Mouse (Mus musculus) midbrain, postnatal 0 days (tissue): ENCODE results near the gene Gmds. TPM values are rescaled to one million over a fixed set of nuclear protein-coding genes. Genes with fewer than 3 reads are reported as not detected.

ENCODE experiments used
- ATAC-seq: fragments of 200-750 bp; cut with Nextera tagmentation; 2 replicates; pipeline ENCODE4 v1.8.0; 2017; ENCODE audit warnings: moderate number of reproducible peaks, mild to moderate bottlenecking, moderate TSS enrichment, moderate library complexity; ENCODE audit not compliant: low FRiP score
- DNase-seq: peaks from one replicate; pipeline ENCODE4 v3.0.0-alpha.2; 2015; ENCODE audit warnings: low spot score
- H3K27ac ChIP-seq: fragments of 300-500 bp; sonication (generic); 2 replicates; pipeline ENCODE4 v1.5.1; 2014; ENCODE audit warnings: low read depth, mild to moderate bottlenecking, low read length, mixed read lengths
- H3K27me3 ChIP-seq: fragments of 300-500 bp; sonication (generic); 2 replicates; pipeline ENCODE4 v1.6.1; 2014; ENCODE audit warnings: low read length, control low read depth, mixed read lengths; ENCODE audit not compliant: insufficient read depth
- H3K36me3 ChIP-seq: fragments of 300-500 bp; sonication (generic); 2 replicates; pipeline ENCODE4 v1.6.1; 2014; ENCODE audit warnings: low read length, control low read depth, mixed read lengths; ENCODE audit not compliant: insufficient read depth
- H3K4me1 ChIP-seq: fragments of 300-500 bp; sonication (generic); 2 replicates; pipeline ENCODE4 v1.6.1; 2014; ENCODE audit warnings: mild to moderate bottlenecking, control low read depth, antibody characterized with exemption, low read length, mixed read lengths; ENCODE audit not compliant: insufficient read depth
- H3K4me2 ChIP-seq: fragments of 300-500 bp; sonication (generic); 2 replicates; pipeline ENCODE4 v1.6.1; 2014; ENCODE audit warnings: low read depth, mild to moderate bottlenecking, low read length, mixed read lengths; ENCODE audit not compliant: poor library complexity, severe bottlenecking
- H3K4me3 ChIP-seq: fragments of 300-500 bp; sonication (generic); 2 replicates; pipeline ENCODE4 v1.5.1; 2014; ENCODE audit warnings: low read depth, mild to moderate bottlenecking, low read length, moderate library complexity
- H3K9ac ChIP-seq: fragments of 300-500 bp; sonication (generic); replicated peaks from 2 replicates; pipeline ENCODE4 v1.6.1; 2014; ENCODE audit warnings: mild to moderate bottlenecking, low read length, moderate library complexity, mixed read lengths; ENCODE audit not compliant: poor library complexity, severe bottlenecking
- H3K9me3 ChIP-seq: fragments of 300-500 bp; sonication (generic); 2 replicates; pipeline ENCODE4 v1.6.1; 2016; ENCODE audit warnings: low read length, control low read depth
- CTCF ChIP-seq: IDR thresholded peaks from 2 replicates; pipeline ENCODE4 v1.5.1; 2016; ENCODE audit warnings: antibody characterized with exemption, mild to moderate bottlenecking
- WGBS: fragments of 180-500 bp; shearing (Covaris S2); extraction: QIAGEN DNeasy Blood & Tissue Kit; methylation state at CpG from one replicate; pipeline ENCODE4 v1.1.7; 2014; 5-methylcytosine and 5-hydroxymethylcytosine counted together
- polyA plus RNA-seq: library from polyadenylated mRNA; unstranded; fragments of >200 nt; fragmentation: Nextera tagmentation; extraction: Ambion mirVana; gene quantifications from 2 replicates; pipeline ENCODE4 v1.2.1, GENCODE M21; 2015
- total RNA-seq: library from RNA; depleted of rRNA; stranded (reverse); fragments of >200 nt; gene quantifications from 2 replicates; pipeline ENCODE4 v1.2.3, GENCODE M21; 2014

Gene Gmds
- total and polyA plus RNA-seq, 2 experiments from 2014 or later = 8.7 to 28.6 TPM

DNA sequence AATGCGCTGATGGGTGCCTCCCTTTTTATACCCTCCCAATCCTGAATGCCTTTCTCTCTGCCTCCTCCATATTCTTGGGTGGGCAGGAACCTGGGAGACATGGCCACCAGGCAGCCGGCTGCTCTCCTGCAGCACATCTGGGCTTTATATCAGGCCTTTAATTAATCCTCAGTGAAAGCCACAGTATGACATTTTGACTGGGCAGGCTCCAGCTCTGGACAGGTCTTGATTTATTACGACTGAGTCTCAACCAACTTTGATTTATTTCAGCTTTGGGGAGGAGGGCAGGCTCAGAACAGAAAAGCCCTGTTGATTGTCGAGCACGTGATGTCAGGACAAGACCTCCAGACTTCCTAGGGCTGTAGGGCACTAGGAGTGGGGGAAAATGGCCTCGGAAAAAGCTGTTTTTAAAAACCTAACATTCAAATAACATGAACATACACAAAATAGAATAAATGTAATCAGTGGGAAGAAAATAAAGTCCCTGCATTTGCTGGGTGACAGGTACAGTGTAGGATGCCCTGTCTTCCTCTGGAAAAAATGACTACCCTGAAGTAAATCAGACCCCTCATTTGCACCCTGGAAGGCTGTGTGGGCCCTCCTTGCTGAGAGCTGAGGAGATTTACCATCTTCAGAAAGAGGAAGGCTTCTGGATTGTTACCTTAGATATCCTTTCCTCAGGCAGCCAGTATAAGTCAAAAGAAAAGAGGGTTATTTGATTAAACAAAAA, 257.9 kb downstream of the Gmds start:
- Histone ChIP-seq H3K4me3 (no peak overlapping the region), H3K27me3 (no peaks in the 10 kb centered on the region), H3K27ac (no peak overlapping the region), H3K9ac (no peak overlapping the region), H3K4me2 (no peak overlapping the region), H3K36me3 (no peaks in the 10 kb centered on the region), H3K4me1 (no peaks in the 10 kb centered on the region), H3K9me3 (no peaks in the 10 kb centered on the region)
- WGBS = 68% methylated on average over 6 of the region's 6 CpGs
- ATAC-seq (no peak), DNase-seq (no peak)
- no peak for TF ChIP-seq CTCF

GRCm38 (mm10) chr13:32073630-32074029, 264.9 kb downstream of the Gmds start:
- DNase-seq (no peak), ATAC-seq (no peak)
- Histone ChIP-seq H3K4me2 (no peak overlapping the region), H3K4me1 (no peaks in the 10 kb centered on the region), H3K9ac (no peak overlapping the region), H3K9me3 (no peaks in the 10 kb centered on the region), H3K27ac (no peak overlapping the region), H3K36me3 (no peaks in the 10 kb centered on the region), H3K27me3 (no peaks in the 10 kb centered on the region), H3K4me3 (no peak overlapping the region)
- WGBS = 80% methylated on average over 2 of the region's 2 CpGs
- TF ChIP-seq CTCF = no peak

- no peak for TF ChIP-seq CTCF
- H3K27ac ChIP-seq = no peak overlapping the region
- no peaks in the 10 kb centered on the region for H3K27me3 ChIP-seq
- ATAC-seq (no peak), DNase-seq (peak; percentile 50)
- no peak overlapping the region for H3K4me3 ChIP-seq
- no peak overlapping the region for H3K4me2 ChIP-seq
- WGBS = 62% methylated on average over 6 of the region's 6 CpGs
- no peaks in the 10 kb centered on the region for H3K36me3 ChIP-seq
- H3K9ac ChIP-seq = no peak overlapping the region
- no peaks in the 10 kb centered on the region for H3K9me3 ChIP-seq
- H3K4me1 ChIP-seq = no peaks in the 10 kb centered on the region
Measured at GRCm38 (mm10) chr13:32055321-32055720, 283.2 kb downstream of the Gmds start.

- DNase-seq (no peak), ATAC-seq (no peak)
- Histone ChIP-seq H3K4me1 (no peaks in the 10 kb centered on the region), H3K27ac (no peak overlapping the region), H3K36me3 (no peaks in the 10 kb centered on the region), H3K27me3 (no peaks in the 10 kb centered on the region), H3K4me2 (no peak overlapping the region), H3K9ac (no peak overlapping the region), H3K9me3 (no peaks in the 10 kb centered on the region), H3K4me3 (no peak overlapping the region)
- no peak for TF ChIP-seq CTCF
Measured at GRCm38 (mm10) chr13:32053587-32053986, 285.0 kb downstream of the Gmds start.

GRCm38 (mm10) chr13:32047980-32048959, 290.3 kb downstream of the Gmds start:
- Histone ChIP-seq H3K4me3 (no peak overlapping the region), H3K4me1 (no peaks in the 10 kb centered on the region), H3K27me3 (no peaks in the 10 kb centered on the region), H3K9ac (no peak overlapping the region), H3K36me3 (no peaks in the 10 kb centered on the region), H3K4me2 (no peak overlapping the region), H3K27ac (no peak overlapping the region), H3K9me3 (no peaks in the 10 kb centered on the region)
- ATAC-seq (no peak), DNase-seq (no peak)
- WGBS = 59% methylated on average over 6 of the region's 6 CpGs
- no peak for TF ChIP-seq CTCF

GRCm38 (mm10) chr13:32046961-32047360, 291.6 kb downstream of the Gmds start:
- Histone ChIP-seq H3K27me3 (no peaks in the 10 kb centered on the region), H3K27ac (no peak overlapping the region), H3K4me2 (no peak overlapping the region), H3K36me3 (no peaks in the 10 kb centered on the region), H3K9ac (no peak overlapping the region), H3K4me3 (no peak overlapping the region), H3K9me3 (no peaks in the 10 kb centered on the region), H3K4me1 (no peaks in the 10 kb centered on the region)
- 44% methylated on average over 4 of the region's 4 CpGs for WGBS
- DNase-seq (no peak), ATAC-seq (no peak)
- TF ChIP-seq CTCF = no peak
